In the genomic region with DNA sequence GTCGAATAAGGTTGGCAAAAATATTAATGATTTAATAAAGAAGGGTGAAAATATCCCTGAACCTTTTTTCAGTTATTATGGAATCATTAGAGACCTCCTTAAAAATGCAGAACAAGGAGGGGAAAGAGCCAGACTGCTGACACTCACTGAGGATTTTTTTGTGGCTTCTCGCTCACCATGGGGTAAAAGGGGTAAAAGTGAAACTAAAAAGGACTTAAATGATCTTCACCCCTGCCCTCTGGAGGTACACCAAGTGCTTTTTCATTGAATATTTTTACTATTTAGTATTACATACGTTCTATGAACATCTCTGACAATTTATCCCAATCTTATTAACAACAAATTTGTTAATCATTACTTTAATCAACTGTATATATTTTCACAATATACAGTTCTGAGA, we compare ENCODE assay signal across 27 mouse cellular contexts. TPM values are rescaled to one million over a fixed set of nuclear protein-coding genes. Genes with fewer than 3 reads are reported as not detected.
"Had no signal": no experiment of that assay in that cellular context is flagged by ENCODE, and none has a peak within 500 bp of the region (broad histone marks: within the 10 kb centered on the region; RNA-seq: fewer than 3 reads in every experiment).

No protein-coding gene starts in this region.

- DNase-seq: liver, postnatal 0 days; lung, adult 2 months; lung, postnatal 14 days; lung, postnatal 36 days; retina, postnatal 1 day; right cerebral cortex, adult 18-20 months; right cerebral cortex, postnatal 14 days; thymus, adult 18-20 months; thymus, postnatal 14 days; thymus, postnatal 36 days had no signal

- H3K27me3 ChIP-seq: liver, embryonic 15.5 days; lung, embryonic 15.5 days; megakaryocyte, embryonic 14.5 days; midbrain, embryonic 13.5 days; midbrain, embryonic 15.5 days; neural tube, embryonic 13.5 days; neural tube, embryonic 15.5 days had no signal

- H3K36me3 ChIP-seq: liver, embryonic 15.5 days; lung, embryonic 15.5 days; midbrain, embryonic 13.5 days; midbrain, embryonic 15.5 days; neural tube, embryonic 13.5 days; neural tube, embryonic 15.5 days had no signal

- H3K4me2 ChIP-seq: liver, embryonic 15.5 days; lung, embryonic 15.5 days; midbrain, embryonic 11.5 days; midbrain, embryonic 13.5 days; midbrain, embryonic 15.5 days; neural tube, embryonic 13.5 days; neural tube, embryonic 15.5 days had no signal

- H3K4me3 ChIP-seq: liver, embryonic 15.5 days; lung, embryonic 15.5 days; megakaryocyte, embryonic 14.5 days; midbrain, embryonic 13.5 days; midbrain, embryonic 15.5 days; neural tube, embryonic 13.5 days; neural tube, embryonic 15.5 days had no signal

- ATAC-seq: liver, postnatal 0 days; lung, postnatal 0 days; midbrain, embryonic 13.5 days; midbrain, embryonic 15.5 days had no signal

RNA-seq across cellular contexts. Expression of gene Gm17521, which starts 58.0 kb away (rescaled TPM):
- polyA plus RNA-seq: liver, embryonic 15.5 days; liver, postnatal 0 days; lung, adult 2 months; lung, embryonic 15.5 days; lung, postnatal 0 days; macrophage; midbrain, embryonic 11.5 days; midbrain, embryonic 13.5 days; midbrain, embryonic 15.5 days; midbrain, postnatal 0 days; neural tube, embryonic 11.5 days; neural tube, embryonic 13.5 days; neural tube, embryonic 15.5 days; spleen, adult 2 months; stomach, embryonic 14.5 days; stomach, embryonic 16.5 days; thymus, postnatal 0 days; urinary bladder, adult 2 months had no signal
